Mouse (Mus musculus) liver, embryonic 13.5 days (tissue): ENCODE data around the gene Unc79. TPM values are rescaled to one million over a fixed set of nuclear protein-coding genes. Genes with fewer than 3 reads are reported as not detected.

Source experiments
- ATAC-seq: fragments of 200-750 bp; cut with Nextera tagmentation; 2 replicates; pipeline ENCODE4 v1.8.0; 2017; ENCODE audit warnings: low read depth, mild to moderate bottlenecking, moderate number of reproducible peaks, moderate library complexity
- DNase-seq: peaks from one replicate; pipeline ENCODE4 v3.0.0; 2022
- H3K27ac ChIP-seq: fragments of 300-500 bp; sonication (generic); 2 replicates; pipeline ENCODE4 v1.5.1; 2015; ENCODE audit warnings: moderate library complexity, mild to moderate bottlenecking, inconsistent platforms
- H3K27me3 ChIP-seq: fragments of 300-500 bp; sonication (generic); 2 replicates; pipeline ENCODE4 v1.6.1; 2015; ENCODE audit warnings: mild to moderate bottlenecking, inconsistent platforms
- H3K36me3 ChIP-seq: fragments of 300-500 bp; sonication (generic); 2 replicates; pipeline ENCODE4 v1.6.1; 2015; ENCODE audit warnings: mild to moderate bottlenecking, inconsistent platforms
- H3K4me1 ChIP-seq: fragments of 300-500 bp; sonication (generic); replicated peaks from 2 replicates; pipeline ENCODE4 v1.6.1; 2015; ENCODE audit warnings: inconsistent platforms
- H3K4me2 ChIP-seq: fragments of 300-500 bp; sonication (generic); 2 replicates; pipeline ENCODE4 v1.6.1; 2015; ENCODE audit warnings: inconsistent platforms, mild to moderate bottlenecking, moderate library complexity
- H3K4me3 ChIP-seq: fragments of 300-500 bp; sonication (generic); replicated peaks from 2 replicates; pipeline ENCODE4 v1.5.1; 2015; ENCODE audit warnings: mild to moderate bottlenecking, inconsistent platforms
- H3K9ac ChIP-seq: fragments of 300-500 bp; sonication (generic); 2 replicates; pipeline ENCODE4 v1.6.1; 2015; ENCODE audit warnings: mild to moderate bottlenecking, inconsistent platforms
- H3K9me3 ChIP-seq: fragments of 300-500 bp; sonication (generic); replicated peaks from 2 replicates; pipeline ENCODE4 v1.6.1; 2016; ENCODE audit warnings: inconsistent platforms
- WGBS: fragments of 180-500 bp; shearing (Covaris S2); methylation state at CpG from one replicate; pipeline ENCODE4 v1.1.7; 2015; ENCODE audit not compliant: insufficient replicate concordance; 5-methylcytosine and 5-hydroxymethylcytosine counted together
- polyA plus RNA-seq: library from polyadenylated mRNA; unstranded; fragments of >200 nt; fragmentation: Nextera tagmentation; extraction: Ambion mirVana; gene quantifications from 2 replicates; pipeline ENCODE4 v1.2.1, GENCODE M21; 2015

Unc79 gene
- polyA plus RNA-seq, 1 experiment from 2014 or later, result 0.08 TPM

DNA sequence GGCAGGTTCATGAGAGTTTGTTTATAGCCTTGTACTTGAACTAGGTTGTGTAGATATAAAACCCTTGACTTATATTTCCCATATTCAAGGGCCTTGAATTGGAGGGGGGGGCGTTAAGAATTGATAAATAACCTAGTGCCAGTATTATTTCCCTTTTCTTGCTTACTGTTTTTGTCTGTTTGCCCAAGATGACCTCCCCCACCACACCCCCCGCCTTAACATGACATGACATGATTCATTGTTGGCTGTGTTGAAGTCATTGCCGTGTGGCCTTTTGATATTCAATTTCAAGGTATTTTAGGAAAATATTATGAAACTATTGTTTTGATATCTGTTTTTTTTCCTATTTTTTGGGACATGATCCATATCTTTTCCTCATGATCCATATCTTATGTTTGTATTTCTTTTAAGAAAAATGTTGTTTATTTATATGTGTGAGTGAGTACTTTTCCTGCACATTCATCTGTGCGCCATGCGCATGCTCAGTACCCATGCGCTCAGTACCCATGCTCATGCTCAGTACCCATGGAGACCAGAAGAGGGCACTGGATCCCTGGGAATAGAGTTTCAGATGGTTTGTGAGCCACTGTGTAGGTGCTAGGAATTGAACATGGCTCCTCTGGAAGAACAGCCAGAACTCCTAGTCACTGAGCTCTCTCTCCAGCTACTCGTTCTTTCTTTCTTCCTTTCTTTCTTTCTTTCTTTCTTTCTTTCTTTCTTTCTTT, 11.6 kb downstream of the Unc79 start:
- DNase-seq (no peak), ATAC-seq (no peak)
- H3K9me3 ChIP-seq, result no peaks in the 10 kb centered on the region
- no peak overlapping the region for H3K4me3 ChIP-seq
- no peak overlapping the region for H3K9ac ChIP-seq
- H3K36me3 ChIP-seq, result no peaks in the 10 kb centered on the region
- H3K4me1 ChIP-seq, result no peaks in the 10 kb centered on the region
- H3K4me2 ChIP-seq, result no peak overlapping the region
- no peak overlapping the region for H3K27ac ChIP-seq
- no peaks in the 10 kb centered on the region for H3K27me3 ChIP-seq
- 72% methylated on average over 7 of the region's 7 CpGs for WGBS

DNA sequence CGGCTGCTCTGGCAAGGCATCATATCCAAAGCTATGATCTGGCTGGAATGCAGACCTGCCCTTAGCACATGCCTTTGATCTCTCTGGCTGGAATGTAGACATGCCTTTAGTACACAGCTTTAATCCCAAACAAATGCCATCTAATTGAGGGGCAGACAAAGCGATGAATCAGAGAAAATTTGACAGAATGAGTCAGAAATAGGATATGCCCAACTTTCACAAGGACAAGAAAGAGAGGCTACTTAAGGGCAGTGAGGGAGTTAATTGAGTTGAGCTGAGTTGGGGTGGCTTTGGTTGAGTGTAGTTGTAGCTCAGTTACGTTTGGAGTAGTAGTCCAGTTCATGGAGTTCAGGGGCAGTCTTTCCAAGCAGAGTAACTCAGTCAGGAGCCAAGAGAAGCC, 12.4 kb downstream of the Unc79 start:
- ATAC-seq, result no peak
- 52% methylated on average over 3 of the region's 3 CpGs for WGBS

GRCm38 (mm10) chr12:102964486-102964885, 15.8 kb downstream of the Unc79 start:
- DNase-seq, result no peak
- Histone ChIP-seq H3K36me3 (no peaks in the 10 kb centered on the region), H3K9me3 (no peaks in the 10 kb centered on the region), H3K4me3 (no peak overlapping the region), H3K27me3 (no peaks in the 10 kb centered on the region), H3K4me2 (no peak overlapping the region), H3K4me1 (no peaks in the 10 kb centered on the region), H3K27ac (no peak overlapping the region), H3K9ac (no peak overlapping the region)
- no peak for ATAC-seq
- 66% methylated on average over 3 of the region's 3 CpGs for WGBS

More for the DNA sequence above, 12.4 kb downstream of the Unc79 start:
- H3K9ac ChIP-seq, result no peak overlapping the region
- no peaks in the 10 kb centered on the region for H3K9me3 ChIP-seq
- no peak overlapping the region for H3K27ac ChIP-seq
- no peak overlapping the region for H3K4me3 ChIP-seq
- no peak overlapping the region for H3K4me2 ChIP-seq
- no peaks in the 10 kb centered on the region for H3K27me3 ChIP-seq
- no peaks in the 10 kb centered on the region for H3K4me1 ChIP-seq
- no peaks in the 10 kb centered on the region for H3K36me3 ChIP-seq
- DNase-seq, result no peak

GRCm38 (mm10) chr12:102980584-102980983, 31.9 kb downstream of the Unc79 start:
- Histone ChIP-seq H3K27ac (no peak overlapping the region), H3K9me3 (no peaks in the 10 kb centered on the region), H3K4me2 (no peak overlapping the region), H3K4me1 (no peaks in the 10 kb centered on the region), H3K36me3 (no peaks in the 10 kb centered on the region), H3K4me3 (no peak overlapping the region), H3K9ac (no peak overlapping the region), H3K27me3 (no peaks in the 10 kb centered on the region)
- DNase-seq, result no peak
- no peak for ATAC-seq
- WGBS, result 35% methylated on average over 4 of the region's 4 CpGs

DNA sequence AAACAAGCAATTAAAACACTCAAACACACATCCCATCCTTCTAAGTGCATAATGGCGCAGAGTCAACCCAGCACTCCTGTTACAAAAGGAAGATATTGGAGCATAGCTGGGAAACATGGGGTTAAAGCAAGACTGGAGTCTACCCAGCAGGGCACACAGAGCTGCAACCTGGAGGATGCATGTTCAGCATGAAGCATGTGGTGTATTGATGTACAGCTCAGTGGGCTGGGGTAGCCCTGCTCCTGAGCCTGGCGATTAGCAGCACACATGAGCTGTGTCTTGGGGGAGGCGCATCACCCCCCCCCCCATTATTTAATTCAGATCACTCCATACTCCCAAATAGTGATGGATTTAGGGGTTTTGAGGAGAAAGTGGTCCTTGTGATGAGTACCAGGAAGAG, 32.9 kb downstream of the Unc79 start:
- Histone ChIP-seq H3K4me3 (no peak overlapping the region), H3K27me3 (no peaks in the 10 kb centered on the region), H3K9me3 (no peaks in the 10 kb centered on the region), H3K9ac (no peak overlapping the region), H3K36me3 (no peaks in the 10 kb centered on the region), H3K27ac (no peak overlapping the region), H3K4me1 (no peaks in the 10 kb centered on the region), H3K4me2 (no peak overlapping the region)
- ATAC-seq (no peak), DNase-seq (no peak)
- WGBS, result 66% methylated on average over 3 of the region's 3 CpGs

- Histone ChIP-seq H3K4me3 (no peak overlapping the region), H3K27me3 (no peaks in the 10 kb centered on the region), H3K9ac (no peak overlapping the region), H3K9me3 (no peaks in the 10 kb centered on the region), H3K27ac (no peak overlapping the region), H3K4me1 (no peaks in the 10 kb centered on the region), H3K4me2 (no peak overlapping the region), H3K36me3 (no peaks in the 10 kb centered on the region)
- DNase-seq (no peak), ATAC-seq (no peak)
These were observed 36.7 kb downstream of the Unc79 start for GRCm38 (mm10) chr12:102985401-102985800.

- H3K27ac ChIP-seq, result no peak overlapping the region
- no peaks in the 10 kb centered on the region for H3K9me3 ChIP-seq
- H3K4me2 ChIP-seq, result no peak overlapping the region
- no peak overlapping the region for H3K4me3 ChIP-seq
- 62% methylated on average over 6 of the region's 6 CpGs for WGBS
- no peaks in the 10 kb centered on the region for H3K36me3 ChIP-seq
- no peaks in the 10 kb centered on the region for H3K4me1 ChIP-seq
- no peak overlapping the region for H3K9ac ChIP-seq
- no peaks in the 10 kb centered on the region for H3K27me3 ChIP-seq
- DNase-seq (no peak), ATAC-seq (no peak)
These were observed 39.1 kb downstream of the Unc79 start for GRCm38 (mm10) chr12:102987736-102988135.

GRCm38 (mm10) chr12:103008491-103008890, 59.8 kb downstream of the Unc79 start:
- no peak overlapping the region for H3K4me2 ChIP-seq
- no peak overlapping the region for H3K9ac ChIP-seq
- no peak overlapping the region for H3K4me3 ChIP-seq
- no peaks in the 10 kb centered on the region for H3K9me3 ChIP-seq
- no peaks in the 10 kb centered on the region for H3K27me3 ChIP-seq
- no peaks in the 10 kb centered on the region for H3K36me3 ChIP-seq
- H3K27ac ChIP-seq, result no peak overlapping the region
- no peak for ATAC-seq
- 45% methylated on average over 4 of the region's 4 CpGs for WGBS
- H3K4me1 ChIP-seq, result no peaks in the 10 kb centered on the region
- no peak for DNase-seq

- H3K4me2 ChIP-seq, result no peak overlapping the region
- DNase-seq (no peak), ATAC-seq (no peak)
- no peaks in the 10 kb centered on the region for H3K27me3 ChIP-seq
- H3K9me3 ChIP-seq, result no peaks in the 10 kb centered on the region
- H3K27ac ChIP-seq, result no peak overlapping the region
- no peaks in the 10 kb centered on the region for H3K4me1 ChIP-seq
- WGBS, result 77% methylated on average over 12 of the region's 12 CpGs
- H3K36me3 ChIP-seq, result no peaks in the 10 kb centered on the region
- no peak overlapping the region for H3K4me3 ChIP-seq
- H3K9ac ChIP-seq, result no peak overlapping the region
These were observed 69.5 kb downstream of the Unc79 start for GRCm38 (mm10) chr12:103018161-103018560.

DNA sequence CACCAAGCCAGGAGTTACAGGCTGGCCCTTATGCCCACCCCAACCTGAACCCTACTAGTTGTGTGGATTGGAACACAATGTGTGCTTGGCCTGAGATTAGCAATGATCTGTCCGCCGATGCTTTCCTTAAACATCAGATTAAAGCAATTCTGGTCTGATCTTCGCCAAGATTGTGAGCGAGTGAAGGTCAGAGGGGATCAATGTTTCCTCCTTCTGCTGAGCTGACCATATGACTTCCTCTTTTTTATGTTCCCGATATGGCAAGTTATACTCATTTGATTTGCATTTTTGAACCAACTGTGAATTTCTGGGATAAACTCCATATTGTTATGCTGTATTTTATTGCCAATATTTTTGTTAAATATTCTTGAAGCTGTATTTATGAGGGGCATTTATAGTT, 88.0 kb downstream of the Unc79 start:
- ATAC-seq, result no peak
- Histone ChIP-seq H3K27me3 (no peaks in the 10 kb centered on the region), H3K4me3 (no peak overlapping the region), H3K27ac (no peak overlapping the region), H3K4me1 (0 out of 2 replicates have a peak, but pooled peaks cover 2% of the 10 kb centered on the region), H3K4me2 (no peak overlapping the region), H3K9ac (no peak overlapping the region), H3K9me3 (no peaks in the 10 kb centered on the region), H3K36me3 (no peaks in the 10 kb centered on the region)
- WGBS, result 11% methylated on average over 5 of the region's 5 CpGs
- DNase-seq, result no peak

- no peak for DNase-seq
- no peak overlapping the region for H3K27ac ChIP-seq
- no peaks in the 10 kb centered on the region for H3K36me3 ChIP-seq
- no peaks in the 10 kb centered on the region for H3K9me3 ChIP-seq
- H3K9ac ChIP-seq, result no peak overlapping the region
- H3K4me2 ChIP-seq, result no peak overlapping the region
- 0 out of 2 replicates have a peak, but pooled peaks cover 2% of the 10 kb centered on the region for H3K4me1 ChIP-seq
- ATAC-seq, result no peak
- no peak overlapping the region for H3K4me3 ChIP-seq
- H3K27me3 ChIP-seq, result no peaks in the 10 kb centered on the region
- WGBS, result 67% methylated on average over 10 of the region's 10 CpGs
These were observed 90.7 kb downstream of the Unc79 start for GRCm38 (mm10) chr12:103039332-103039731.

GRCm38 (mm10) chr12:103040136-103040535, 91.5 kb downstream of the Unc79 start:
- no peaks in the 10 kb centered on the region for H3K36me3 ChIP-seq
- 0 out of 2 replicates have a peak, but pooled peaks cover 2% of the 10 kb centered on the region for H3K4me1 ChIP-seq
- no peaks in the 10 kb centered on the region for H3K27me3 ChIP-seq
- H3K9ac ChIP-seq, result no peak overlapping the region
- ATAC-seq (no peak), DNase-seq (no peak)
- no peaks in the 10 kb centered on the region for H3K9me3 ChIP-seq
- whole genome bisulfite sequencing, result 56% methylated on average over 2 of the region's 2 CpGs
- H3K4me2 ChIP-seq, result no peak overlapping the region
- H3K27ac ChIP-seq, result no peak overlapping the region
- H3K4me3 ChIP-seq, result no peak overlapping the region
